Mouse (Mus musculus): ENCODE measurements around the gene Tapbp. TPM values are rescaled to one million over a fixed set of nuclear protein-coding genes. Genes with fewer than 3 reads are reported as not detected.

Gene Tapbp
- polyA plus RNA-seq, 1 experiment from 2014 or later, result 31.4 TPM

DNA sequence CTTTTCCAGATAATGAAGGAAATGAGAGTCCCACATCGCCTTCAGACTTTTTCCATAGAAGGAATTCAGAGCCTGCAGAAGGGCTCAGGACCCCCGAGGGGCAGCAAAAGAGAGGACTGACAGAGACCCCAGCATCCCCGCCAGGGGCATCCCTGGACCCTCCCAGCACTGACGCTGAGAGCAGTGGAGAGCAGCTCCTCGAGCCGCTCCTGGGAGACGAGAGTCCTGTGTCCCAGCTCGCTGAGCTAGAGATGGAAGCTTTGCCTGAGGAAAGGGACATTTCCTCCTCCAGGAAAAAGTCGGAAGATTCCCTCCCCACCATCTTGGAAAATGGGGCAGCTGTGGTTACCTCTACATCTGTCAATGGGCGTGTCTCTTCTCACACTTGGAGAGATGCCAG lies 2.4 kb upstream of the Tapbp start:
- Histone ChIP-seq H3K36me3 (ENCODE audit: insufficient read depth) (peaks cover 60% of the 10 kb centered on the region), H3K27me3 (ENCODE audit: insufficient read depth, low read length) (no peaks in the 10 kb centered on the region), H3K4me3 (ENCODE audit: low read depth, low read length) (no peak overlapping the region), H3K4me2 (no peak overlapping the region), H3K4me1 (ENCODE audit: insufficient read depth) (no peaks in the 10 kb centered on the region; the same call in 1 of the 2 replicates), H3K9ac (no peak overlapping the region), H3K27ac (ENCODE audit: low read depth) (no peak overlapping the region), H3K9me3 (ENCODE audit: low read depth, low read length) (no peaks in the 10 kb centered on the region)
- DNase-seq, result no peak
- no peak for ATAC-seq (ENCODE audit: insufficient read depth)
- TF ChIP-seq CTCF (IDR thresholded peaks at IDR 0.05; ENCODE audit: low read depth), result no peak
- 91% methylated on average over 10 of the region's 10 CpGs for WGBS

DNA sequence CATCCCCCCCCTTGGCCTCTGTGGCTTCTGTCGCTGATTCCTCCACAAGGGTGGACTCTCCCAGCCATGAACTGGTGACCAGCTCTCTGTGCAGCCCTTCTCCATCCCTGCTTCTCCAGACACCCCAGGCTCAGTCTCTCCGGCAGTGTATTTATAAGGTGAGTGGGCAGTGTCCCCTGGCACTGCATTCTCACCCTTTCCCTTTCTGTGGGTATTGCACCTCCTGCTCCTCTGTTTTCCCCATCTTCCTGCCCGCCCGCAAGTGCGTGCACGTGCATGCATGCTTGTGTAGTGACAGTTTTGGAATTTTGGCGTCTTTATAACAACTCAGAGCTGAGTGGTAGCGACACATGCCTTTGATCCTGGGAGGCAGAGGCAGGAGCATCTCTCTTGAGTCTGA lies 1.8 kb upstream of the Tapbp start:
- no peaks in the 10 kb centered on the region for H3K9me3 ChIP-seq (ENCODE audit: low read depth, low read length)
- H3K36me3 ChIP-seq (ENCODE audit: insufficient read depth), result peaks cover 61% of the 10 kb centered on the region
- H3K4me2 ChIP-seq, result no peak overlapping the region
- DNase-seq, result no peak
- WGBS, result 94% methylated on average over 8 of the region's 8 CpGs
- no peak overlapping the region for H3K9ac ChIP-seq
- H3K27ac ChIP-seq (ENCODE audit: low read depth), result no peak overlapping the region
- ATAC-seq (ENCODE audit: insufficient read depth), result no peak
- peaks cover 2% of the 10 kb centered on the region for H3K4me1 ChIP-seq (ENCODE audit: insufficient read depth)
- no peak overlapping the region for H3K4me3 ChIP-seq (ENCODE audit: low read depth, low read length)
- no peaks in the 10 kb centered on the region for H3K27me3 ChIP-seq (ENCODE audit: insufficient read depth, low read length)
- no peak for TF ChIP-seq CTCF (IDR thresholded peaks at IDR 0.05; ENCODE audit: low read depth)

DNA sequence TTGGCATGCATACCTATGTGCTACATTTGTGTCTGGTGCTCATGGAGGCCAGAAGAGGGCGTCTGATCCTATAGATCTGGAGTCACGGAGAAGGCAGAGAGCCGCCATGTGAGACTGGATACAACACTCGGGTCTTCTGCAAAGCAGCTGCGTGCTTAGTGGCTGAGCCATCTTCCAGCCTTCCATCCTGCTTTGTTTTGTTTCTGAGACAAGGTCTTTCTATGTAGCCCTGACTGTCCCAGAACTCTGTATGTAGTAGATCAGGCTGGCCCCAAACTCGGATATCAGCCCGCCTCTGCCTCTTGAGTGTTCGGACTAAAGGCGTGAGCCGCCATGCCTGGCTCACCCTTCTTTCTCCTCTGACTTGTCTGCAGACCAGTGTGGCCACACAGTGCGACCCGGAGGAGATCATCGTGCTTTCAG lies 719 bp upstream of the Tapbp start:
- H3K9me3 ChIP-seq (ENCODE audit: low read depth, low read length), result no peaks in the 10 kb centered on the region

DNA sequence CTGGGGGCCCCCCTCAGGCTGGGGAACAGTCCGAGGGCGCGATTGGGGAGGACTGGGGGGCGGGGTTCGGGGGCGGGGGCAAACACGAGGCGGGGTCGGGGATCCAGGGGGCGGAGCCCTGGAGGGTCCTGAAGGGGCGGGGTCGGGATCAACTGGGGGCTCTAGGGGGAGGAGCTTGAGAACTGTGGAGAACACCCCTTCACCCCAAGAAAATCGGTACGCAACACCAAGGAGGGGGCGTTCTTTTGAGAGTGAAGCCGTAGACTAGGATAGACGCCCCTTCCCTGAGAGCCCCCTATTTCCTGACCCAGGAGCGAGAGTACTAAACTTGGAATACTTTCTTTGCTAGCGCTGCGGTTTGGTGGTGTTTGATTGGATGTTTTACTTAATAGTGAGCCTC lies 595 bp downstream of the Tapbp start:
- 2% methylated on average over 20 of the region's 20 CpGs for whole genome bisulfite sequencing
- peak overlapping the region; percentile 72 for H3K4me2 ChIP-seq
- H3K4me3 ChIP-seq (ENCODE audit: low read depth, low read length), result peak overlapping the region; percentile 56
- peak overlapping the region; percentile 85 for H3K27ac ChIP-seq (ENCODE audit: low read depth)
- no peaks in the 10 kb centered on the region for H3K27me3 ChIP-seq (ENCODE audit: insufficient read depth, low read length)
- DNase-seq (peak; percentile 73), ATAC-seq (ENCODE audit: insufficient read depth) (peak; percentile 14)
- TF ChIP-seq CTCF (IDR thresholded peaks at IDR 0.05; ENCODE audit: low read depth), result no peak
- peak overlapping the region; percentile 62 for H3K9ac ChIP-seq
- peaks cover 5% of the 10 kb centered on the region for H3K4me1 ChIP-seq (ENCODE audit: insufficient read depth)
- H3K36me3 ChIP-seq (ENCODE audit: insufficient read depth), result peaks cover 54% of the 10 kb centered on the region
- H3K9me3 ChIP-seq (ENCODE audit: low read depth, low read length), result no peaks in the 10 kb centered on the region

More for the DNA sequence above, 719 bp upstream of the Tapbp start:
- DNase-seq, result no peak
- Histone ChIP-seq H3K9ac (peak overlapping the region; percentile 4; the same call in 1 of the 2 replicates), H3K4me1 (ENCODE audit: insufficient read depth) (peaks cover 5% of the 10 kb centered on the region), H3K27ac (ENCODE audit: low read depth) (no peak overlapping the region), H3K4me3 (ENCODE audit: low read depth, low read length) (peak overlapping the region; percentile 56; the same call in 1 of the 2 replicates), H3K36me3 (ENCODE audit: insufficient read depth) (peaks cover 61% of the 10 kb centered on the region), H3K27me3 (ENCODE audit: insufficient read depth, low read length) (no peaks in the 10 kb centered on the region), H3K4me2 (peak overlapping the region; percentile 72)
- 68% methylated on average over 13 of the region's 13 CpGs for WGBS
- ATAC-seq (ENCODE audit: insufficient read depth), result no peak
- no peak; the same call in 1 of the 2 replicates for TF ChIP-seq CTCF (IDR thresholded peaks at IDR 0.05; ENCODE audit: low read depth)

GRCm38 (mm10) chr17:33916847-33917655 lies 1.4 kb downstream of the Tapbp start:
- Histone ChIP-seq H3K27ac (ENCODE audit: low read depth) (no peak overlapping the region), H3K4me1 (ENCODE audit: insufficient read depth) (peaks cover 5% of the 10 kb centered on the region; the same call in 1 of the 2 replicates), H3K9ac (peak overlapping the region; percentile 62)

GRCm38 (mm10) chr17:33917656-33918292 lies 2.1 kb downstream of the Tapbp start:
- peaks cover 40% of the 10 kb centered on the region for H3K36me3 ChIP-seq (ENCODE audit: insufficient read depth)
- DNase-seq (no peak), ATAC-seq (ENCODE audit: insufficient read depth) (no peak)
- no peaks in the 10 kb centered on the region for H3K27me3 ChIP-seq (ENCODE audit: insufficient read depth, low read length)
- H3K4me3 ChIP-seq (ENCODE audit: low read depth, low read length), result 0 out of 2 replicates have a peak overlapping the region, but pooled peaks have one; percentile 56
- H3K27ac ChIP-seq (ENCODE audit: low read depth), result no peak overlapping the region
- no peak for TF ChIP-seq CTCF (IDR thresholded peaks at IDR 0.05; ENCODE audit: low read depth)
- H3K9ac ChIP-seq, result no peak overlapping the region
- no peak overlapping the region; the same call in 1 of the 2 replicates for H3K4me2 ChIP-seq
- no peaks in the 10 kb centered on the region for H3K9me3 ChIP-seq (ENCODE audit: low read depth, low read length)
- peaks cover 5% of the 10 kb centered on the region; the same call in 1 of the 2 replicates for H3K4me1 ChIP-seq (ENCODE audit: insufficient read depth)
- 83% methylated on average over 18 of the region's 18 CpGs for WGBS

More at GRCm38 (mm10) chr17:33916847-33917655, 1.4 kb downstream of the Tapbp start:
- H3K4me2 ChIP-seq, result peak overlapping the region; percentile 72
- WGBS, result 73% methylated on average over 31 of the region's 31 CpGs
- no peaks in the 10 kb centered on the region for H3K27me3 ChIP-seq (ENCODE audit: insufficient read depth, low read length)
- H3K36me3 ChIP-seq (ENCODE audit: insufficient read depth), result peaks cover 46% of the 10 kb centered on the region
- peak overlapping the region; percentile 56 for H3K4me3 ChIP-seq (ENCODE audit: low read depth, low read length)
- no peak for TF ChIP-seq CTCF (IDR thresholded peaks at IDR 0.05; ENCODE audit: low read depth)
- ATAC-seq (ENCODE audit: insufficient read depth), result no peak
- no peaks in the 10 kb centered on the region for H3K9me3 ChIP-seq (ENCODE audit: low read depth, low read length)
- no peak for DNase-seq

Measured in lung, embryonic 14.5 days (tissue).